Mouse (Mus musculus) cerebral cortex, adult 2 months (tissue): ENCODE data around the gene Adgrv1.

Source experiments
- WGBS: fragments of 180-500 bp; shearing (Covaris S2); methylation state at CpG from one replicate; pipeline ENCODE4 v1.1.7; 2018; 5-methylcytosine and 5-hydroxymethylcytosine counted together

Gene Adgrv1

GRCm38 (mm10) chr13:81610349-81610748, 22.6 kb downstream of the Adgrv1 start:
- 42% methylated on average over 4 of the region's 4 CpGs for whole genome bisulfite sequencing

- 95% methylated on average over 2 of the region's 2 CpGs for WGBS
These were observed 26.0 kb downstream of the Adgrv1 start for GRCm38 (mm10) chr13:81606991-81607390.

- WGBS: 57% methylated on average over 9 of the region's 9 CpGs
These were observed 35.9 kb downstream of the Adgrv1 start for GRCm38 (mm10) chr13:81596910-81597607.

GRCm38 (mm10) chr13:81578692-81579091, 54.3 kb downstream of the Adgrv1 start:
- WGBS: 95% methylated on average over 8 of the region's 8 CpGs

- 18% methylated on average over 12 of the region's 12 CpGs for WGBS
These were observed 62.6 kb downstream of the Adgrv1 start for GRCm38 (mm10) chr13:81570241-81570821.

- WGBS: 35% methylated on average over 1 of the region's 1 CpGs
These were observed 82.9 kb downstream of the Adgrv1 start for GRCm38 (mm10) chr13:81550024-81550423.

- WGBS: 86% methylated on average over 2 of the region's 2 CpGs
These were observed 98.0 kb downstream of the Adgrv1 start for GRCm38 (mm10) chr13:81534916-81535315.

- WGBS: 48% methylated on average over 4 of the region's 4 CpGs
These were observed 106.3 kb downstream of the Adgrv1 start for GRCm38 (mm10) chr13:81526687-81527086.

- WGBS: 58% methylated on average over 7 of the region's 7 CpGs
These were observed 122.8 kb downstream of the Adgrv1 start for GRCm38 (mm10) chr13:81510142-81510541.

- WGBS: 85% methylated on average over 3 of the region's 3 CpGs
These were observed 135.9 kb downstream of the Adgrv1 start for GRCm38 (mm10) chr13:81497035-81497434.

GRCm38 (mm10) chr13:81491971-81492370, 141.0 kb downstream of the Adgrv1 start:
- 59% methylated on average over 7 of the region's 7 CpGs for WGBS

GRCm38 (mm10) chr13:81466661-81467060, 166.3 kb downstream of the Adgrv1 start:
- WGBS: 38% methylated on average over 4 of the region's 4 CpGs

- WGBS: 67% methylated on average over 3 of the region's 3 CpGs
These were observed 167.2 kb downstream of the Adgrv1 start for GRCm38 (mm10) chr13:81465794-81466193.

GRCm38 (mm10) chr13:81449630-81450029, 183.3 kb downstream of the Adgrv1 start:
- 78% methylated on average over 4 of the region's 4 CpGs for WGBS

GRCm38 (mm10) chr13:81449198-81449597, 183.8 kb downstream of the Adgrv1 start:
- 82% methylated on average over 7 of the region's 7 CpGs for WGBS

- WGBS: 89% methylated on average over 3 of the region's 3 CpGs
These were observed 191.5 kb downstream of the Adgrv1 start for GRCm38 (mm10) chr13:81441412-81441811.

GRCm38 (mm10) chr13:81439390-81440025, 193.4 kb downstream of the Adgrv1 start:
- WGBS: 20% methylated on average over 12 of the region's 12 CpGs

GRCm38 (mm10) chr13:81437088-81437487, 195.9 kb downstream of the Adgrv1 start:
- 79% methylated on average over 8 of the region's 8 CpGs for WGBS

GRCm38 (mm10) chr13:81426896-81427755, 205.8 kb downstream of the Adgrv1 start:
- 74% methylated on average over 15 of the region's 15 CpGs for WGBS

GRCm38 (mm10) chr13:81425111-81425510, 207.8 kb downstream of the Adgrv1 start:
- 90% methylated on average over 6 of the region's 6 CpGs for WGBS

GRCm38 (mm10) chr13:81424002-81424401, 209.0 kb downstream of the Adgrv1 start:
- WGBS: 85% methylated on average over 4 of the region's 4 CpGs

- 60% methylated on average over 1 of the region's 1 CpGs for WGBS
These were observed 225.0 kb downstream of the Adgrv1 start for GRCm38 (mm10) chr13:81407881-81408460.
